Mouse (Mus musculus) cerebellum, adult 9-10 months (tissue): ENCODE measurements around the gene Fbxo2.
A peak's percentile ranks its signal among the peaks of the same experiment; 100 is the strongest.
"Not testable (repeated sequence)": the region's sequence is repeated elsewhere in the genome, so short reads cannot be mapped to it uniquely, and the experiment has no call there.

Experiments used
- DNase-seq: peaks from one replicate; pipeline ENCODE4 v3.0.0; 2022

Gene Fbxo2

GRCm38 (mm10) chr4:148177716-148178115, 17.3 kb downstream of the Fbxo2 start:
- DNase-seq = no peak

GRCm38 (mm10) chr4:148181483-148181882, 21.1 kb downstream of the Fbxo2 start:
- DNase-seq = no peak

GRCm38 (mm10) chr4:148182363-148182762, 21.9 kb downstream of the Fbxo2 start:
- DNase-seq = no peak

GRCm38 (mm10) chr4:148184564-148184963, 24.1 kb downstream of the Fbxo2 start:
- no peak for DNase-seq

- no peak for DNase-seq
Measured at GRCm38 (mm10) chr4:148185819-148186218, 25.4 kb downstream of the Fbxo2 start.

- not testable (repeated sequence) for DNase-seq
Measured at GRCm38 (mm10) chr4:148188767-148189166, 28.3 kb downstream of the Fbxo2 start.

- no peak for DNase-seq
Measured at GRCm38 (mm10) chr4:148192707-148193245, 32.4 kb downstream of the Fbxo2 start.

GRCm38 (mm10) chr4:148194400-148194799, 34.0 kb downstream of the Fbxo2 start:
- DNase-seq = no peak

GRCm38 (mm10) chr4:148198721-148199120, 38.3 kb downstream of the Fbxo2 start:
- DNase-seq = no peak

GRCm38 (mm10) chr4:148203557-148203956, 43.1 kb downstream of the Fbxo2 start:
- no peak for DNase-seq

GRCm38 (mm10) chr4:148204061-148204872, 43.8 kb downstream of the Fbxo2 start:
- DNase-seq = no peak

- DNase-seq = no peak
Measured at GRCm38 (mm10) chr4:148204873-148205232, 44.4 kb downstream of the Fbxo2 start.

- peak; percentile 18 for DNase-seq
Measured at GRCm38 (mm10) chr4:148214460-148215136, 54.2 kb downstream of the Fbxo2 start.

GRCm38 (mm10) chr4:148215264-148215900, 55.0 kb downstream of the Fbxo2 start:
- no peak for DNase-seq
